Mouse (Mus musculus) cerebellum, postnatal 36 days (tissue): ENCODE measurements at regions not wholly inside any gene's neighbourhood (a gene's known extent, or its start where the extent isn't known, plus 50 kb on each side); places are given as distances from the start of the nearest gene placed in this dataset.

Experiments used
- DNase-seq, 2 experiments: peaks; one replicate each; pipeline ENCODE4 v3.0.0; 2021 to 2022; ENCODE audit warnings: mixed read lengths in 2 of 2

DNA sequence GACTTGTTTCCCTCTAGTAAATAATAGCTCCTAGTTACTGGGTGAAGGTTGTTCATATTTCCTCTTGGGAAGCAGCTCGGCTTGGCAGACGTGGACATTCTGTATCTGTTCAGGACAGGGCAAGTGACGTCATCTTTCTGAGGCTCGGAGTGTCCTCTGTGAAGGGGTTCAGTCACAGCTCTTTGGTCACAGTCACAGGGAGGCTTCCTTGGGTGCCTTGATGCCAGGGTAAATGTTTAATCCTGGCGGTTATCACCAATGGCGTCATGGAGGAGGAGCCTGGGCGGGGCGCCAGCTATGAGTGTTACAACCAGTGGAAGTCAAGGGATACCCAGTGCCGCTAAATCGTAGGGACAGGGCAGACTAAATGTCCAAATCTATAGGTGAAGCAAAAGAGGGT, 56.3 kb upstream of the Med13l start:
- DNase-seq = no peak

DNA sequence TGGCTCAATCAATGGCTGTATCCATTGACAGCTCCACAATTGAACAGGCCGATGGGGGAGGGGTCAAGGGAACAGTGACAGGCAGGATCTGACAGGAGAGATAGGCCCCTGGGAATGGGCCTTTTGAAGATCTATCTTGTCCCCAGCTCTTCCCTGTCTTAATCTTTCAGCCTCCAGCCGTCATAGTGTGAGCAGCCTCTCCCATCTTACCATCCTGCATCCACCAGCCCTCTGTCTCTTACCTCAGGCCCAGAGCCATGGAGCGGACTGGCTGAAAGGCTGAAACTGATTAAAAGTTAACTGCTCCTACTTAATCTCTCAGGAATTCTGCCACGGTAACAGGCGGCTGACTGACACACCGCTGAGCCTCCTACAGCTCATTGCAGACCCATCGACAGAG, 55.6 kb upstream of the Med13l start:
- no peak for DNase-seq

GRCm38 (mm10) chr5:118509871-118510270, 50.6 kb upstream of the Med13l start:
- no peak for DNase-seq
